Mouse (Mus musculus) testis, postnatal 14 days (tissue): ENCODE measurements around the gene Slco4a1.

ENCODE experiments used
- DNase-seq: peaks from one replicate; pipeline ENCODE4 v3.0.0; 2021; ENCODE audit warnings: low spot score

The Slco4a1 gene

DNA sequence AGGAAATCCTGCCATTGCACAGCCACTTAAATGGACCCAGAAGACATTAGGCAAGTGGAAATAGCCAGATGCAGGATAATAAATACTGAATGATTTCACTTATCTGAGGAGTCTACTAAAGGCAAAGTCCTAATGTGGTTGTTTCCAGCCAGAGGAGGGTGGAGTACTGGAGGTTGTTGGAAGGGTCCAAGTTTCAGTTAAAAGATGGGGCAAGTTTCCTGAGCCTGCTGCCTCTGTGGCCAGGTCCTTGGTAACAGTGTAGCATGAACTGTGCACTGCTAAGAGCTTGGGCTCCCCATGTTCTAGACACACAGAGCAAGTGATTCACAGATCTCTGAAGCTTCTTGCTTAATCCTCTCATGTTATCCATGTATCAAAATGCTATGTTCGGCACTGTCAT is 10.1 kb upstream of the Slco4a1 start:
- DNase-seq = no peak

DNA sequence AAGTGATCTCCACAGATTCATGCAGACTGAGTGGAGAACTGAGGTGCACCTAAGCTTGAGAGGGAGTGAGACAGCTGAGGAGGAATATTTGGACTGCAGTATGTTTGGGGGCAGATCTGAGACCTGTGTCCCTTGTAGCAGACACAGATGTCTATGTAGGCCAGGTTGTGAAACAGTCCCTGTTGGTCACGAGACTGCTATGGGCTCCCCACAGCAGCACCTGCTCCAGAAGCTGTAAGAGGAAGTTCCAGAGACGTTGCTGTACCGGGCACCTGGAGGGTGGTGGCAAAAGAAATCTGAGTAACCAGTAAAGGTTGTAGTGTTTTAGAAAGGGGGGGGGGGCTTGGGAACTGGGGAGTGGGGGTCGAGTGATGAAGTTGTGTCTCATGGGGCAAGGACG is 7.0 kb upstream of the Slco4a1 start:
- no peak for DNase-seq

DNA sequence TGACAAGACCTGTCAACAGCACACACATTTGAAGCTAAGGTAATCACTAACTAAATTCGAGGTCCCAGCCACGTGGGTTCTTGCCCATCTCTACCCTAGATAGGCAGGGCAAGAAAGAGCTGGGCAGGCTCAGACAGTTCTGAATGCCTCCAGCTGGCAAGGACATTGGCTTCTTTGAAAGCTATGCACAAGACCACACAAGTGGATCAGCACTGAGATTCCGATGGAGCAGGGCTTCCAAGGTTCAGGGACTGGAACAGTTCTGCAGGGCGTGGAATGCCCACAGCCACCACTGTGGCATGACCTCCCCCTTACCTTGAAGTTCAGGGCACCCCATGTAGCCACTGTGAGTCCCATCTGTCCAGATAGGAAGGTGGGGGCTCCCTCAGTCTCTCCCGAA is 5.5 kb upstream of the Slco4a1 start:
- no peak for DNase-seq

DNA sequence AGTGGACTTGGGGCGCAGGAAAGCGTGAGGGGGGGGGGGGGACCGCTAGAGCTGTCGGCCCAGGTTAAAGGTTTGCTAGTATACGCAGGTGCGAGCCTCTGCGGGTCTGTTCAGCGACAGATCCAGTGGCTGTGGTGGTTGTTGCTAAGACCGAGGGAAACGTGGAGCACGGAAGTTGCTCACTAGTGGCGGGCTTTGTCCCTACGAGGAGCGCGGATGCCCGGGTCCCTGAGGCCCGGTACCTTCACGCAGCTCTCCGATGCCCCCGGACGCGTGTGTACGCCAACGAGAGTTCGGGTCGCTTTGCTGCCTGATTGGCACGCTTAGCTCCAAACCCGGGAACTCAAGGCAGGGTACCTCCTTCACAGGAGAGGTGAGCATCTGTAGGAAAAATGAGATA is 660 bp downstream of the Slco4a1 start:
- no peak for DNase-seq

DNA sequence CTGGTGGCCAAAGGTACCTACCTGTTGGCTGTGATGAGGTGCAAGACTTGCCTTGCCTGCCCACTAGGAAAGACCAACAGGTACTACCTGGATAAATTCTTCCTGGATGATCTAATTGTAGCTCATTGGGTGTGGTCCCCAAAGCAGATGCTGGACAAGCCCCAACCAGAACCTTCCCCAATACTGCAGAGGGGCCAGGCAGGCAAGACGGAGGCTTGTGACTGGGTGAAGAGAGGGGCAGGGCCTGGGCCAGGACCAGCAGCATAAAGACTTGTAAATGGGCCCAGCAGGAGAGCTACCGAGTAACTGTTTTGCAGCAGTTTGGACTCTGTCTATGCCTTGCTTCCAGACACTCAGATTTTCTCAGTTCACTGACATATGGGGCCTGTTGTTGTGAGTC is 1.6 kb downstream of the Slco4a1 start:
- DNase-seq = no peak

DNA sequence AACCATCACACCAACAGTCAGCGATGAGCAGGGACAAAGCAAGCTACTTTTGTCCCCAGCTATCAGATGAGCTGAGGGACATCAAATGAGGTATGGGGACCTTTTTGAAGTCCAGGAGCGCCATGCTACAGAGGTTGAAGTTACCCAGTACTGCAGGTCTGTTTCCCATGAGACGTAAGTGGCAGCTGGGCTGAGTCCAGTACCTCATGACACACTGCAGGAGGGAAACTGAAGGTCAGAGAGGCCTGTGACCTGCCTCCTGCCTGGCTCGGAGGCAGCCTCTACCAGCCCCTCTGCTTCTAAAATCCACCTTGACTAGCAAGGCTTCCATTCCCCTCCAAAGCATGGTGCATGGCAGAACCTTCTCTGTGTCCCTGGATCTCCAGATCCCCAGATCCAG is 3.4 kb downstream of the Slco4a1 start:
- DNase-seq = no peak

DNA sequence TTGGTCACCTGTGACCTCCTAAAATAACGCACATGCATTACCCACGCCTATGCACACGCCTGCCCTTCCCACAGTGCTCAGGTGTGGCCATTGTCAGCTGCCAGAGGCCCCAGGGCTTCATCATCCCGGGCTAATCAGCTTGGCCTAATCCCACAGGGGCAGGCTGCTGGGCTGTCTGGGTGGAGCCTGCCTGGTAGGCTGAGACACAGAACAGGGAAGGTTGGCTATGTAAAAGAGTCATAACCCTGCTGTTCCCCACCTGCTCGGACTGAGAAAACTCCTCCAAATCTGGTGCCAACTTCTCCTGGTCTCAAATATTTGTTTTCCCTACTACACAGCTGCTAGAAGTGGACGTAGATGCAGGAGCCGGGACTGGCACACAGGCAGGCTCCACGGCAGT is 4.8 kb downstream of the Slco4a1 start:
- DNase-seq = no peak

DNA sequence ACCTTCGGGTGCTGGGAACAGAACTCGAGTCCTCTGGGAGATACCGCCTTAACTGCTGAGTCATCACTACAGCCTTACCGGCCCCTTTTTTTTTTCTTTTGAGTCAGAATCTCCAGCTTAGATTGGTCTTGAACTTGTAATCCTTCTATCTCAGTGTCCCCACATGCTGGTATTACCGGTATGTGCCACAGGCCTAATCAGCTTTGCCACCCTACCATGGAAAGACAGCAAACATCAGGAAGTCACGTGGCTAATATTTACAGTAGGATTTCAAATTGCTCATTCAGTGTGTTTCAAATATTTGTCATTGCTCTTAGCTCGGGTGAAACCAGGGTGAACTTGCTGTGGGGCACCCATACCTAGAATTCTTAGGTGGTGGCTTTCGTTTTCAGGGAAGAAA is 6.5 kb downstream of the Slco4a1 start:
- no peak for DNase-seq

DNA sequence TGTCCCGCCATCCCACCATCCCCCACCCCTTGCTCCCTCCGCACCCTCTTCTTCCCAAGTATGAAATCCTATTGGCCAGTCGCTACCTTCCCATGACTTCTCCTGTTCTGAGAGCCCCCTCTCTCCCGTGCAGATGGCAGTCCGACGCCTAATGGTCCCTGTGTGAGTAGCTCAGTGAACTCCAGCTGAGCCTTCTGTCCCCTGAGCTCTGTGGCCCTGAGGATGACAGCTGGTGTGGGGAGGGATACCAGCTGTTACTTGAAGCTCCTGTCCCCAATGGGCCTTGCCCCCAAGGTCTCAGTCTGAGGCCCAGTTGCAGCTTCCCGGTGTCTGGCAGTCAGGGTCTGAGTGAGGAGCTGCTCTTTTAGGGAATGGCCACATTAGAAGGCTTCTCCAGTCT is 10.5 kb downstream of the Slco4a1 start:
- DNase-seq = no peak

DNA sequence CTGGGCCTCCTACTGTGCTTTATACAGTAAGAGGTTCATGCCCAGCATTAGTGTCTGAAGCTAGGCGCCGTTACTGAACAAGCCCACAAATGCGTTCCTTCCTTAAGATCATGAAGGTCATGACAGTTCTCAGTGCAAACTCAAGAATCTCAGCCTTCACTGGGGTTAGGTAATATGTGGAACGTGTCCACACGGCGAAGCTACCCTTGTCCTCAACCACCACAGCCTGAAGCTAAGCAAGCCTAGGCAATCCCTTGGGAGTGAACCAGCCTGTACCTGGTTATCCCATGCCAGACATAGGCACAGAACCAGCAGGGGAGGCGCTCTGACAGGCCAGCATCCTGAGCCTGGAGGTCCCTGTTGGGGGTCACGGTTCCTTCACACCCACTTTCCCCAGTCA is 12.8 kb downstream of the Slco4a1 start:
- DNase-seq = no peak

DNA sequence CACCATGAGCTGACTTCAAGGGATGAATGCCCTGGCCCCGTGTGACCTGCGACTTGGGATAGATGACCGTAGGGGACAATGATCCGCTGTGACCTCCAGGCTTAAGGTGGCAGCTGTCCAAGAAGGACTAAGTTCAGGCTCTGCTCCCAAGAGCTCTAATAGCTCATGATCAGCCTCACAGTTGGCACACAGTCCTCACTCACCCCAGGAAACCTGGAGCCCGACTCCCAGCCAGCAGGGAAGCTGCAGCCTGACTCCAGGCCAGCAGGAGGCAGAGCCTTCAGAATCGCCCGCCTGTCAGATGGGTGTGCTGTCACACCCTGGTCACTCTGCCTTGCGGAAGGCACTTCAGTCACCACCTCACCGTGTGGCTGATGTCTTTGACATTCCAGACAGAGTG is 13.7 kb downstream of the Slco4a1 start:
- no peak for DNase-seq

DNA sequence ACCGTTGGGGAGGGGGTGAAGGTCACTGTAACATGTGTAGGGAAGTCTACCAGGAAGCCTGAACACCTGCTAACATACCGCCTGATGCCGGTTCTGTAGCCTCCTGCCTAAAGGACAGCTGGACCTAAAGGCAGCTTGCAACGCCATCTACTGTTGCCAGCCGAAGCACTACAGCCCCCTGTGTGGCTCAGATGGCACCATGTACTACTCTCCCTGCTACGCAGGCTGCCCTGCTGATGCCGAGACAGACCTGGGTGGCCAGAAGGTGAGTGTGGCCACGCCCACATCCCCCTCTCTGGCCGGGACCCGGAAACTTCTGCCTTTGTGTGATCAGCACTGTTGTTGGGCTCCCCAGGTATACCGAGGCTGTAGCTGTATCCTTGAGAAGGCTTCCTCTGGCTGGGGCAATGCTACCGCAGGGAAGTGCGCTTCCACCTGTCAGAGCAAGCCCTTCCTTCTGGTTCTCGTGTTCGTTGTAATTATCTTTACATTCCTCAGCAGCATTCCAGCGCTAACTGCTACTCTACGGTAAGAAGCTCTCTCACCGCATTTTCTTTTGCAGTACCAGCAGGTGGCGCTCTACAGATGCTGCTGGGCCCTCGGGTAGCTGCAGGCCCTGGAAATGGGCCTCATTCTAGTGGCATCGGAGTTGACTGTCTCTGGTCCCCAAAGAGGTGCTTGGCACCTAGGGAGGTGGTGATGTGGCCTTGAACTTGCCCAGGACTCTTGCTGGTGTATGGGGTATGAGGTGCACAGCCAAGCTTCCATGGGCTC is 16.4 kb downstream of the Slco4a1 start:
- peak; percentile 35 for DNase-seq

DNA sequence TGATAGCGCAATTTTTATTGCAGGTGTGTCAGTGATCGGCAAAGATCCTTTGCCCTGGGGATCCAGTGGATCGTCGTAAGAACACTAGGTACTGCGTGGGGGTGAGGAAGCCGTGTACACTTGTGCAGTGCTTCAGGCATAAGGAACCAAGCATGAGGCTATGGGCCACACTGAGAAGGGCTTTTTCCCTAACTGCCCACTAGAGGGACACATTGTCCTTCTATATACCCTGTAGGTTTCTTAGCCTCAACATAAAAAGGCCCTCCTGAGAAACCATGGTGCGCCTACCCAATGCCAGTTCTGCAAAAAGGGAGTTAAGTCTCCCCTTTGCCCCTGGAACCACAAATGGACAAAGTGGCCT is 17.0 kb downstream of the Slco4a1 start:
- DNase-seq = peak; percentile 46

DNA sequence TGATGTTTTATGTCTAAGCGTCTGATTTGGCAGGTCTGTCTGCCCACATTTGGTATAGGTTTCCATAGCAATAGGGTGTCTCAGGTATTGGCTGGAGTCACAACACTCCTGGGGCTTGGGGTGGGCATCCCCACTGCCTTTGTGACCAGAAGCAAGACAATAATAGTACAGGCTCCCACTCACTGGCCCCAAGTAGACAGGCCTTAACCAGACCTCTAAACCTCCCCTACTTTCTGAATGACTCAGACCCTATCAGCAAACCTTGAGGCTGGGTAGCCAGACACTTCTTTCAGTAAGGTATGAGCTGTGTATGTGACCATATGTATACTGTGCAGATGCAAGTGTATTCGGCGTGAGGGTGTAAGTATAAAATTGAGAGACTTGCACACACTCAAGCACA is 18.8 kb downstream of the Slco4a1 start:
- no peak for DNase-seq

DNA sequence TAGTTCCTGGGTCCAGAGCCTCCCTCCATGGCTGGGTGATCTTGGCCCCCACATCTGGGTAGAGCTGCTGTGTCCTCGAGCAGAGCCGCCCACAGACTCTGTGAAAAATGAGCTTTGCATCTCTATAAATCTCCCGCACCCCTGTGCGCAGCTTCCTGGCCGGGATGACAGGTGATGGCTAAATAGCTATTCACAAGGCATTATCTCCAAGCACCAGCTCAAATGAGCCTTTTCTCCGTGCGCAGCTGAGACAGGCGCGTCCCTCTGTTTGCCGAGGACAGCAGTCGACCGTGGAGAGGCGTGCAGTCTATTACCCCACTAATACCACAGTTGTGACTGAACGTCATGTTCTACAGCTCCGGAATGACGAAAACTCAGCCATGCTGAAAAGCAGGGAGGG is 26.2 kb downstream of the Slco4a1 start:
- no peak for DNase-seq

DNA sequence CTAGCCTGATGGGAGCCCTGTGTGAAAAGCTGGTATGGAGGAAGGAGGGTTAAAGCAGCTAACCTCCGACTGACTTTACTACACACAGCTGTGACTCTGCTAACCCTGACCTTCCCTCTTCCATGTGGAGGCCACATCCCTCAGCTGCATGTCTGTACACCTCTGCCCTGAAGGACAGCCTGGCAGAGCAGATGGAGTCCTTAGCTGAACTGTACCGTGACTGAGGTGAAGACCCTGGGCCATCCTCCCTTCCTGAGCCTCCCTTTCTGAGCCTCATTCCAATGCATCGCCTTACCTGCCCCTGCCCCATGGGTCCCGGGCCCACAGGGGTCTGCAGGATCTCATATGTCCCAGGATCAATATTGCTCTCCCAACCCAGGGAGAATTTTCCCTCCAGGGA is 28.8 kb downstream of the Slco4a1 start:
- no peak for DNase-seq

DNA sequence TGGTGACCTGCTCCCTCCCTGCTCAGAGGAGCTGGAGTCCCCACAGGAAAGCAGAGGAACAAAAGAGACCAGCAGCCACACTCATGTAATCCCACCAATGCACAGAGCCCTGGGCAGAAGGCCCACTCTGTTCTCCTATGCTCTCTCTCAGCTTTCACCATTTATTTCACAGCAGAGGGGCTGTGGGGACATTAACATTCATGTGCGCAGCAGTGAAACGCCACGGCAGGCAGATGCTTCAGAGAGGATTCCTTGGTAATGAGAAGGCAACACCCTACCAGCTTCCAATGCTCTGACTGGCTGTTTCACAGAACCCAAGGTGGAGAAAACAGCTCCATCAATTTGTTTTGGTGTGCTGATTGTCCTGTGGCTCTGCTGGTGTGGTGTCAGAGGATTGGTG is 29.3 kb downstream of the Slco4a1 start:
- DNase-seq = no peak

DNA sequence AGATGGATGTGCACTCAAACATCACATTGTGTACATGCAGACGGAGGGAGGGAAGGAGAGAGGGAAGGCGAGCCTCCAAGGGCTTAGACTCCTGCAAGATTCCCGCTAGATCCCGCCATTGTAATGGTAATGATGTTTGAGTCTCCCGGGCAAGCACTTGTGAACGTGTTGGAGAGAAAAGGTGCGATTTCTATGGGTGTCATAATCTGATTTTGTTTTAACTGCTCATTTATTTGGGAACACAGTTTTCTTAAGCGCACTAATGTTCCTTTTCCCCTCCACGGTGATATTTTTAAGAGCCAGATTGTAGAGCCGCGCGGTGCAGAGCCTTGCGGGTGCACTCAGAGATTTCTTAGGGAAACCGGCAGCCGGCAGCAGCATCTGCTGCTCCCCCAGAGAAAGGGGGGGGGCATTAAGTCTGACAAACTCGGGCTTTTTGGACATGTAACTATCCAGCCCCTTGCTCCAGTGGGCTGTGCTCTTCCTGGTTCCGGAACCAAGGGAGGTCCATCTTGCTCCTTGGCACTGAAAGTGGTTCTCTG is 32.2 kb downstream of the Slco4a1 start:
- no peak for DNase-seq

DNA sequence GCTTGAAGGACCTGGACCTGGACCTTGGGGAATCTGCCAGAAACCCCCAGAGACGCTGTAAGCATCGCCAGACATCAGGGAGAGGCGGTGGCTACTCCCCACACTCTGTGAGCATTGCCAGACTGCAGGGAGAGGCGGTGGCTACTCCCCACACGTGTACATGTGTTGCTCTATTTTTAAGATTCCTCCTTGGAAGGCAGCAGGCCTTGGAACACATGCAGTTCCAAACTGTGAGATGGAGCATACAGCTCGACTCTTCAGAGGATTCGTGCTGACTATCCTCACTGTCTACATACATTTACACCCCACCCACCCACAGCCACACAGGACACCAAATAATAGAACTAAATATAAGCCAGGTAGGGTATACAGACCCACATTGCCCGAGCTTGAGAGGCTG is 39.9 kb downstream of the Slco4a1 start:
- no peak for DNase-seq

DNA sequence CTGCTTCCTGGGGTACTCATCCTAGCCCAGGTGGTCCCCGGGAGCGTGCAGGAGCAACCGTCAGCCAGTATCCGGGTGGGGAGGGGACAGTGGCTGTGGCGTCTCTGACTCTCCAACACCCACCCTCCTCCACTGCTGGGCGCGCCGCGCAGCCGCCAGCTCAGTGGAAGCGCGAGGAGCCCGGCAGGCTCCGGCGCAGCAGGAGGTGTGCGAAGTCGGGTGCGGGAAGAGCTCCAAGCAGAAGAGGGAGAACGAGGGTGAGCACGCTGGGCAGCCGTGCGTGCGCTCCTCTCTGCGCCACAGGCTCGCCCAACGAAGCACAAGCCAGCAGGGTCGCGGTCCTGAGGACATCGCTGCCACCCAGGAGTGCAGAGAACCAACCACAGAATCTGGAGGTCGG is 43.7 kb downstream of the Slco4a1 start, which contains the start of gene Ntsr1:
Gene Ntsr1 (plus strand): TSS at position 236 of the 400 bp plus-strand sequence.
- no peak for DNase-seq

DNA sequence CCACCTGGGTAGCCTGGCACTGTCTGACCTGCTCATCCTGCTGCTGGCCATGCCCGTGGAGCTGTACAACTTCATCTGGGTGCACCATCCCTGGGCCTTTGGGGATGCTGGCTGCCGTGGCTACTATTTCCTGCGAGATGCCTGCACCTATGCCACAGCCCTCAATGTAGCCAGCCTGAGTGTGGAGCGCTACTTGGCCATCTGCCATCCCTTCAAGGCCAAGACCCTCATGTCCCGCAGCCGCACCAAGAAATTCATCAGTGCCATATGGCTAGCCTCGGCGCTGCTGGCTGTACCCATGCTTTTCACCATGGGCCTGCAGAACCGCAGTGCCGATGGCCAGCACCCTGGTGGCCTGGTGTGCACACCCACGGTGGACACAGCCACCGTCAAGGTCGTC is 44.7 kb downstream of the Slco4a1 start:
- no peak for DNase-seq

DNA sequence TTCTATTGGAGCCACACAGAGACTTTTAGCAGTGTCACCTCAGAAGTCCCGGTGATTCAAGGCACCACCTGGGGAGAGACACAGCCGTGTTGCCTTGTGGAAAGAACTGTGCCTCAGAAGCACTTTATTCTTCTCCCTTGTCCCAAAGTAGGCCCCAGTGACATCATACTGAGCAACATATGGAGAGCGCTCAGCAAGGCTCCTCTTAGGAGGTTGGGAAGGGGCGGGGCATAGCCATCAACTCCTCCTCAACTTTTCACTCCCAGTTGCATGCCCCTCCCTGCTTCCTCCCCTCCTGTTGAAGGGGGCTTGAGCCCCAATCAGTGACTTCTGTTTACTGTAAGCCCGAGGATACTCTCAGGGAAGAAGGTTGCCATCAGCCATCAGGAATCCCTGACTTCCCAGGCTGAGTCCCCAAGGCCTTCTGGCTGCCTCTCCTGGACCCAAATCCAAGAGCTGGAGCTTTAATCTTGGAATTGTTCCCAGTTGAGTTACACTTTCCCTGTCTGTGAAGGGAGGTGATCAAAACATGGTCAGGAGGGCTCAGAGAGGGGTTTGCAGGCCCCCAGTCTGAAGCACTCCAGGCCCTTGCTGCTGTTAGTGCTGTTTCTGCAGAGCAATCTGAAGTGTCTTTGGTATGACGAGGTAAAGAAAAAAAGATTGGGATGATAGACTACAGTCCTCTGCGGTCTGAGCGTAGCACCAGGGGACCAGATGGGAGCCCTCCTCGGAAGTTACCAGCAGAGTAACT is 45.3 kb downstream of the Slco4a1 start:
- DNase-seq = no peak

DNA sequence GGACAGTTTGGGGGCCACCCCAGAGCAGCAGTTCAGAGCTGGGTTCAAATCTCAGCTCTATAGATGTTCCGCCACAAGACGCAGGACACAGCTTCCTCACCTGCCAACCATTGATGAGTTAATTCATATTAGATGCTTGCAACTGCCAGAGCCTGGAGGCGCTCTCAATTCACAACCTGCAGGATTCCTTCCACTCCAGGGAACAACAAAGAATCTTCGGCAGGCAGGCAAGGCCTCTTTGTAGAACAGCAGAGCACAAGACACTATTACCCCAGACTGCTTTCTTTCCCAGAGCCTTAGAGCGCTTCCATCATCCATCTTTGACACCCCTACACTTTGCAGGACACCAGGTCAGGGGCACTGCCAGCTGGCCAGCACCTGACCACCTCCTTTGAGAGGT is 50.2 kb downstream of the Slco4a1 start:
- no peak for DNase-seq
